Mouse (Mus musculus): ENCODE data around the gene Kidins220. TPM values are rescaled to one million over a fixed set of nuclear protein-coding genes. Genes with fewer than 3 reads are reported as not detected.

Gene Kidins220
- total RNA-seq, 2 experiments from 2014 or later = 63.4 to 67.4 TPM

Other genes with a start within 250 kb of the Kidins220 start
- 1 to 10 TPM; 8.7 to 8.9 TPM for gene Mboat2, start 144.0 kb upstream of the Kidins220 start, total RNA-seq (2021)
- 10 to 100 TPM in 1 of 2 experiments, 1 to 10 TPM in 1; 8.8 to 13.0 TPM for gene Id2, start 122.2 kb downstream of the Kidins220 start, total RNA-seq (2021)

Measured in heart, adult 18-20 months (tissue).